Mouse (Mus musculus) cortical plate, adult 2 months (tissue): ENCODE data around the gene Rexo1. TPM values are rescaled to one million over a fixed set of nuclear protein-coding genes. Genes with fewer than 3 reads are reported as not detected.
A peak's percentile ranks its signal among the peaks of the same experiment; 100 is the strongest.

Experiments used
- H3K27ac ChIP-seq: fragments of 200-500 bp; 2 replicates; pipeline ENCODE4 v1.5.1; 2012; ENCODE audit warnings: low read length, control low read depth, inconsistent platforms; ENCODE audit not compliant: insufficient read depth
- H3K4me1 ChIP-seq: fragments of 200-500 bp; 2 replicates; pipeline ENCODE4 v1.6.1; 2011; ENCODE audit warnings: low read length; ENCODE audit not compliant: control insufficient read depth, insufficient read depth
- H3K4me3 ChIP-seq: fragments of 200-500 bp; 2 replicates; pipeline ENCODE4 v1.5.1; 2011; ENCODE audit warnings: mild to moderate bottlenecking, low read length, control low read depth; ENCODE audit not compliant: insufficient read depth
- CTCF ChIP-seq: fragments of 200-500 bp; IDR thresholded peaks from 2 replicates; pipeline ENCODE4 v1.5.1; 2011; ENCODE audit warnings: mild to moderate bottlenecking, control low read depth, low read length; ENCODE audit not compliant: insufficient read depth; ENCODE audit errors: extremely low read depth
- POLR2A ChIP-seq: fragments of 200-500 bp; IDR thresholded peaks from 2 replicates; pipeline ENCODE4 v1.6.1; 2011; ENCODE audit warnings: mild to moderate bottlenecking, low read length, control low read depth; ENCODE audit not compliant: insufficient read depth; ENCODE audit errors: extremely low read depth
- polyA plus RNA-seq: library from polyadenylated mRNA; depleted of rRNA; stranded (reverse); fragments of >200 nt; gene quantifications from 2 replicates; pipeline ENCODE4 v1.2.3, GENCODE M21; 2012

Rexo1 gene
- polyA plus RNA-seq, 1 experiment, result 44.7 TPM

- H3K4me3 ChIP-seq, result peak overlapping the region; percentile 58; the same call in 1 of the 2 replicates
- no peak for TF ChIP-seq CTCF
- TF ChIP-seq POLR2A, result no peak
- no peaks in the 10 kb centered on the region; the same call in 1 of the 2 replicates for H3K4me1 ChIP-seq
- H3K27ac ChIP-seq, result peak overlapping the region; percentile 56
Observed at GRCm38 (mm10) chr10:80604001-80604509, 42.7 kb upstream of the Rexo1 start.

- Histone ChIP-seq H3K4me3 (peak overlapping the region; percentile 58), H3K4me1 (no peaks in the 10 kb centered on the region; the same call in 1 of the 2 replicates), H3K27ac (peak overlapping the region; percentile 56)
- TF ChIP-seq POLR2A, result no peak
- TF ChIP-seq CTCF, result no peak
Observed at GRCm38 (mm10) chr10:80603364-80603763, 42.0 kb upstream of the Rexo1 start.

- no peak for TF ChIP-seq CTCF
- TF ChIP-seq POLR2A, result peak; percentile 62
- Histone ChIP-seq H3K27ac (peak within 1 kb of the TSS; percentile 81), H3K4me1 (no peaks in the 10 kb centered on the region; the same call in 1 of the 2 replicates), H3K4me3 (peak within 1 kb of the TSS; percentile 58)
Observed at GRCm38 (mm10) chr10:80602698-80603325, 41.5 kb upstream of the Rexo1 start, which contains the start of the genes Scamp4 and Adat3. Gene Scamp4 (plus strand): TSS chr10:80602872. Gene Adat3 (plus strand): TSS chr10:80602880.

GRCm38 (mm10) chr10:80596318-80596717 lies 35.0 kb upstream of the Rexo1 start:
- Histone ChIP-seq H3K27ac (no peak overlapping the region), H3K4me3 (no peak overlapping the region), H3K4me1 (no peaks in the 10 kb centered on the region)
- TF ChIP-seq POLR2A (no peak), CTCF (no peak)

GRCm38 (mm10) chr10:80589879-80590854 lies 28.8 kb upstream of the Rexo1 start, which contains the start of gene Abhd17a:
Gene Abhd17a (minus strand): TSS chr10:80590341.
- Histone ChIP-seq H3K27ac (no peak within 1 kb of the TSS), H3K4me3 (peak within 1 kb of the TSS; percentile 78), H3K4me1 (peaks cover 8% of the 10 kb centered on the region)
- TF ChIP-seq CTCF (no peak), POLR2A (peak; percentile 92)

GRCm38 (mm10) chr10:80589127-80589878 lies 27.9 kb upstream of the Rexo1 start:
- TF ChIP-seq POLR2A (no peak), CTCF (no peak)
- Histone ChIP-seq H3K4me3 (peak overlapping the region; percentile 78), H3K4me1 (peaks cover 8% of the 10 kb centered on the region), H3K27ac (no peak overlapping the region)

- TF ChIP-seq CTCF (no peak), POLR2A (no peak)
- H3K27ac ChIP-seq, result peak overlapping the region; percentile 63
- H3K4me1 ChIP-seq, result peaks cover 8% of the 10 kb centered on the region
- no peak overlapping the region for H3K4me3 ChIP-seq
Observed at GRCm38 (mm10) chr10:80587305-80587657, 25.9 kb upstream of the Rexo1 start.

GRCm38 (mm10) chr10:80586407-80587304 lies 25.3 kb upstream of the Rexo1 start:
- TF ChIP-seq POLR2A, result no peak
- TF ChIP-seq CTCF, result no peak
- peaks cover 8% of the 10 kb centered on the region for H3K4me1 ChIP-seq
- peak overlapping the region; percentile 63 for H3K27ac ChIP-seq
- no peak overlapping the region for H3K4me3 ChIP-seq

- Histone ChIP-seq H3K4me3 (no peak overlapping the region), H3K27ac (no peak overlapping the region), H3K4me1 (peaks cover 8% of the 10 kb centered on the region)
- TF ChIP-seq CTCF, result no peak
- TF ChIP-seq POLR2A, result no peak
Observed at GRCm38 (mm10) chr10:80585581-80585980, 24.2 kb upstream of the Rexo1 start.
